Mouse (Mus musculus) adrenal gland, postnatal 0 days (tissue): ENCODE results near the gene Ddx52. TPM values are rescaled to one million over a fixed set of nuclear protein-coding genes. Genes with fewer than 3 reads are reported as not detected.

Experiments used
- polyA plus RNA-seq: library from polyadenylated mRNA; unstranded; fragments of >200 nt; fragmentation: Nextera tagmentation; extraction: Ambion mirVana; gene quantifications from 2 replicates; pipeline ENCODE4 v1.2.1, GENCODE M21; 2015

The Ddx52 gene
- 29.7 and 36.6 TPM in 2 replicates for polyA plus RNA-seq

DNA sequence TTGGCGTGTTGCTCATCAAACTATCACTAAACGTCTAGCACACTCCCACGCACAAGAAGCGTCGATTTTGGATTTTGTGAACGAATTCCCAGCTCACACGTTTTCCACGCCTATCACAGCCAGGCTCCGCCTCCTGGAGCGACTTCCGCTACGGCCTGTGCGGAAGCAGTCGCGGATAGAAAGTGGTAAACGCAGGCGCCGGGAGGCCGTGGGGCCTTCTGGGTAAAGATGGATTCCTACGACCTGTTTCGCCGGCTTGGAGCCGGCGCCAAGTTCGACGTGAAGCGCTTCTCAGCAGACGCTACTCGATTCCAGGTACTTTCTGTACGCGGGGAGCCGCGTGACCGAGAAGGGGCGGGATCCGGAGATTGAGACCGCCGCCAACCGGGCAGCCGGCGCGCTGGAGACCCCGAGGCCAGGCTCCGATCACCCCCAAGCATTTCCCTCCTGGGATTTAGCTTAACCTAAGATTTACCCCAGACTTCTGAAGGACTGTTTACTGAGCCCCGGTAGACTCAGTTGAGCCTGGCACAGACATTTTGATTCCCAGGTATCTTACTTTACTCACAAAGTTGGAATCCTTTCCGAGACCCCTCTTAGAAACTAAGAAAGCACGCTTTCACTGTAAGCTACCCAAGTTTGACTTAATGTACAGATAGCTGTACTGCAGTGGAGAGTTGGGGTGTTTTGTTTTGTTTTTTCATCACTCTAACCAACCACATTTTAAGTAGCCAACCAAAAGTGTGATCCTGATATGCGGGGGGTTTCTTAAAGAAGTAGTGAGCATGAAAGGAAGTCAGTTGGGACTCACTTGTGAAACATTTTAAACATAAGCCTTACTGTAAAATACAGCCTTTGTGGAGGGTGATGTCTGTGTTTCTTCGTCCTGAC lies at the start of gene Ddx52:
Gene Ddx52, plus strand, starts transcription at position 113 of the 891 bp plus-strand sequence.

DNA sequence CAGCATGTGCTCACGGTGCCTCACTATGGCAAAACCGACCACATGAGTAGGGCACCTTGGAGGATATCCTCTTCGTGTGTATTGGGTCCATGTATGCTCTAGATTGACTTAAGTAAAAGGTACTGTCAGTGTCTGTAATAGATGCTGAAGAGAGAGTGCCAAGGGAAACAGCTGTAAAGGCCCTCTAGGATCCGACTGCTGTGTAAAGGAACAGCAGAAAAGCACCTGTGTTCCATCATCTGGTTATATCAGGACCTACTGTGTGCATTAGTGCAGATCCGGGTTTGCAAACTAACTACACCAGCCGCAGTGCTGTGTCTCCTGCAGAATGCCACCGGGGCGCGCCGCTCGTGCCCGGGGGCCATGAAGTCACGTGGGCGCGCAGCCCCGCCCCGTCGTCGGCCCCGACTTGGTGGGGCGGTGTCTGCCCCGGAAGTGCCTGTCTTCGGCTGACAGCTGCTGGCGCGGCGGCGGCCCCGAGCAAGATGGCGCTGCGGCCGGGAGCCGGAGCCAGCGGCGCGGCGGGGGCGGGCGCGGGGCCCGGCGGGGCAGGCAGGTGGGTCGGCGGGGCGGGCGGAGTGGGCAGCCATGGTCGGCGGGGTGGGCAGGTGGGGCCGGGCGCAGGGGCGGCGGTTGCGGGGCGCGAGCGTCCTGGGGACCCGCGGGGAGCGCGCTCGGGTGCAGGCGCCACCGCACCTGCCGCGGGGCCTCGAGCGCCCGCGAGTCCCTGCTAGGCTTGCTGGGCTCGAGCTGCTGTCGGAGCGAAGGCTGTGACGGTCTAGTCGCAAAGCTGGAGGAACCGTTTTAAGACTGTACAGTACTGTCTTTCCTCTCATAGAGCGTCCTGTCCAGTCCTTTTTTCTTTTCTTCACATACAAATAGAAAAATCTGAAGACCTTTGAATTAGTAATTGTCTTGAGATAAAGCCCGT lies 22.4 kb downstream of the Ddx52 start, which contains the start of gene Synrg:
Gene Synrg, plus strand, starts transcription at position 438 of the 931 bp plus-strand sequence.

Other genes with a start within 250 kb of the Ddx52 start
- 25.4 and 59.9 TPM in 2 replicates for gene Wfdc17, start 238.1 kb upstream of the Ddx52 start, polyA plus RNA-seq
- 1.3 and 2.7 TPM in 2 replicates for gene Wfdc18, start 233.0 kb upstream of the Ddx52 start, polyA plus RNA-seq
- 6.7 and 13.8 TPM in 2 replicates for gene Wfdc21, start 195.1 kb upstream of the Ddx52 start, polyA plus RNA-seq
- 11.0 and 13.4 TPM in 2 replicates for gene Heatr6, start 188.4 kb upstream of the Ddx52 start, polyA plus RNA-seq
- gene Hnf1b, start 92.0 kb upstream of the Ddx52 start, polyA plus RNA-seq = 1.3 and 2.8 TPM in 2 replicates
- gene Synrg, start 22.4 kb downstream of the Ddx52 start, polyA plus RNA-seq = 7.4 and 8.8 TPM in 2 replicates
- 6.4 and 8.0 TPM in 2 replicates for gene Dusp14, start 127.2 kb downstream of the Ddx52 start, polyA plus RNA-seq
- 9.7 and 18.0 TPM in 2 replicates for gene Tada2a, start 187.5 kb downstream of the Ddx52 start, polyA plus RNA-seq
- gene Acaca, start 187.6 kb downstream of the Ddx52 start, polyA plus RNA-seq = 6.0 and 8.7 TPM in 2 replicates
- gene Gm11437, start 225.4 kb downstream of the Ddx52 start, polyA plus RNA-seq = not detected in 2 replicates